Mouse (Mus musculus) adrenal gland, postnatal 14 days (tissue): ENCODE measurements around the gene Marco. TPM values are rescaled to one million over a fixed set of nuclear protein-coding genes. Genes with fewer than 3 reads are reported as not detected.

Experiments
- DNase-seq: peaks from one replicate; pipeline ENCODE4 v3.0.0; 2021; ENCODE audit warnings: mixed read lengths
- total RNA-seq: library from RNA; stranded (reverse); gene quantifications from 2 replicates; pipeline ENCODE4 v1.2.3, GENCODE M21; 2021

Gene Marco
- total RNA-seq, 1 experiment from 2014 or later: 2.1 TPM

- no peak for DNase-seq
These were observed 63.2 kb downstream of the Marco start for GRCm38 (mm10) chr1:120441587-120441986.

GRCm38 (mm10) chr1:120435591-120435990, 69.2 kb downstream of the Marco start:
- DNase-seq: no peak

- DNase-seq: no peak
These were observed 74.7 kb downstream of the Marco start for GRCm38 (mm10) chr1:120430171-120430570.

DNA sequence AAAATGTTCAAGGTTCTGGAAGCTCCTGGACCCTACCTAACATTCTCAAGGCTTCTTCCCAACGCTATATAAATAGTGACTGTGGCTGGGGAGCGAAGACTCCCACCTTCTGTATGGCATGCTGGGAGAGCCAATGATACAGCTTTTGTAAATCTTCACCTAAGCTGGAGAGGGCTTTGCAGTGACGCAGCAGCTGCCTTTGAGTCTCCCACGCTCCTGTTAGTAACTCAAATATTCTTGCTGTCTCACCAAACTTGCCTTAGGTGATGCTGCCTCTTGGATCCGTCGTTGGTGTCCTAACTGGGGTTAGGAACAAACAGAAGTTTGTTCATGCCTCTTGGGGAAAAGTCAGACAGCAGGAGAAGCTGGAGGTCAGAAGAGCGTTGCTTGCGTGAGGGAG, 79.2 kb downstream of the Marco start:
- no peak for DNase-seq

Other genes with a start within 250 kb of the Marco start
- gene Steap3, start 232.3 kb downstream of the Marco start, total RNA-seq: 20.8 and 29.6 TPM in 2 replicates
- 0.19 TPM in 1 of 2 replicates, not detected in the other for gene C1ql2, start 164.4 kb downstream of the Marco start, total RNA-seq
- not detected in 2 replicates for gene En1, start 97.4 kb upstream of the Marco start, total RNA-seq